Mouse (Mus musculus) cortical plate, adult 2 months (tissue): ENCODE data around the gene Baz1b.

Experiments used
- CTCF ChIP-seq: fragments of 200-500 bp; IDR thresholded peaks from 2 replicates; pipeline ENCODE4 v1.5.1; 2011; ENCODE audit warnings: mild to moderate bottlenecking, control low read depth, low read length; ENCODE audit not compliant: insufficient read depth; ENCODE audit errors: extremely low read depth
- POLR2A ChIP-seq: fragments of 200-500 bp; IDR thresholded peaks from 2 replicates; pipeline ENCODE4 v1.6.1; 2011; ENCODE audit warnings: mild to moderate bottlenecking, low read length, control low read depth; ENCODE audit not compliant: insufficient read depth; ENCODE audit errors: extremely low read depth

DNA sequence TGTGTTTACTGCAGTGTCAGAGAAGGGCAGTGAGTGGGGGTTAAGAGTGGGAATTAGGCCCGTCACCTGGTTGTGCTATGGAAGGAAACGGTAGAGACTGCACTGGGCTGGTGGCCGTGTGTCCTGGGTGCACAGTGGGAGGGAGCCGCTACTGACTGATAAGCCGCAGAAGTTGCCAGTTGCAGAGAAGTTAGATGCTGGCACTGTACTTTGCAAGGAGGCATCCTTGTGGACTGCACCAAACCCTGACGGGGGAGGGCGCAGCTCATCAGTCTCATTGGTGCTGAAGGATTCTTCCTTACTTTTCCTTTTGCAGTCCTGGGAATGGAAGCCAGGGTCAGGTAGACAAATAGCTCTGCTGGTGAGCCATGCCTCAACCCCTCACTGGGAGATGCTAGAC is 25.4 kb upstream of the Baz1b start:
- TF ChIP-seq CTCF: no peak
- no peak for TF ChIP-seq POLR2A
